15 mouse cellular contexts compared by ENCODE assay signal in the genomic region with DNA sequence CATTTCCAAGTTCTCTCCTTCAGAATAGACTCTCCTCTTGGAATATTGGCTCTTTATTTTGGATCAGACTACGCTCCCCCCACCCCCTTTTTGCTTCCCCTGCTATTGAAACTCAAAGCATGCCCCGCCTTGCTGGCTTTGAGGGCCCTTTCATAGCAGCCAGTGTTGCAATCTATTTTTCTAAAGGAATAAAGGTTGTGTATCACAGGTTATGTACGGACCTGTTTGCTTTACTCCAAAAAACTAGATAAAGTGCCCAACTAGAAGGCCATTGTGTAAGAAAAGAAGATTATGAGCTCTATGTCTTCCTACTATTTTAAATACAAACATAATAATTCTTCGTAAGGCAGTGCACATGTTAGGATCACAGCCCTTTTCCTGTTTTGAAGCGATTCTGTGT.
"Had no signal": no experiment of that assay in that cellular context is flagged by ENCODE, and none has a peak within 500 bp of the region (broad histone marks: within the 10 kb centered on the region; RNA-seq: fewer than 3 reads in every experiment).

No protein-coding gene starts in this region.

- H3K4me2 ChIP-seq: neural tube, embryonic 15.5 days; stomach, embryonic 15.5 days had no signal

- H3K27ac ChIP-seq: neural tube, embryonic 15.5 days; stomach, embryonic 15.5 days; stomach, postnatal 0 days had no signal

- H3K9ac ChIP-seq: neural tube, embryonic 15.5 days; stomach, embryonic 15.5 days had no signal

- DNase-seq: retina, postnatal 1 day; right cerebral cortex, adult 18-20 months; right cerebral cortex, postnatal 14 days; right cerebral cortex, postnatal 25 days; right cerebral cortex, postnatal 4 days; spleen, adult 18-20 months; thymus, adult 18-20 months; thymus, adult 2 months; thymus, postnatal 14 days; thymus, postnatal 25 days; thymus, postnatal 36 days; thymus, postnatal 4 days had no signal

- H3K9me3 ChIP-seq: neural tube, embryonic 15.5 days; stomach, embryonic 15.5 days had no signal

- H3K27me3 ChIP-seq: neural tube, embryonic 15.5 days; stomach, embryonic 15.5 days had no signal

- H3K4me3 ChIP-seq: neural tube, embryonic 15.5 days; stomach, embryonic 15.5 days had no signal

- H3K36me3 ChIP-seq: neural tube, embryonic 15.5 days; stomach, embryonic 15.5 days had no signal
